Mouse (Mus musculus) kidney, embryonic 15.5 days (tissue): Measurements from ENCODE around the gene Ptpre. TPM values are rescaled to one million over a fixed set of nuclear protein-coding genes. Genes with fewer than 3 reads are reported as not detected.
"Not testable (repeated sequence)": the region's sequence is repeated elsewhere in the genome, so short reads cannot be mapped to it uniquely, and the experiment has no call there.

Source experiments
- ATAC-seq: fragments of 200-750 bp; cut with Nextera tagmentation; replicated peaks from 2 replicates; pipeline ENCODE4 v1.8.0; 2017; ENCODE audit warnings: moderate TSS enrichment; ENCODE audit not compliant: low FRiP score
- H3K27ac ChIP-seq: fragments of 300-500 bp; sonication (generic); 2 replicates; pipeline ENCODE4 v1.5.1; 2015; ENCODE audit warnings: mild to moderate bottlenecking, inconsistent platforms
- H3K27me3 ChIP-seq: fragments of 300-500 bp; sonication (generic); 2 replicates; pipeline ENCODE4 v1.6.1; 2015; ENCODE audit warnings: inconsistent platforms
- H3K36me3 ChIP-seq: fragments of 300-500 bp; sonication (generic); 2 replicates; pipeline ENCODE4 v1.6.1; 2015; ENCODE audit warnings: inconsistent platforms
- H3K4me1 ChIP-seq: fragments of 300-500 bp; sonication (generic); 2 replicates; pipeline ENCODE4 v1.6.1; 2015; ENCODE audit warnings: inconsistent platforms
- H3K4me2 ChIP-seq: fragments of 300-500 bp; sonication (generic); 2 replicates; pipeline ENCODE4 v1.6.1; 2015; ENCODE audit warnings: moderate library complexity, mild to moderate bottlenecking, inconsistent platforms
- H3K4me3 ChIP-seq: fragments of 300-500 bp; sonication (generic); replicated peaks from 2 replicates; pipeline ENCODE4 v1.5.1; 2015; ENCODE audit warnings: mild to moderate bottlenecking, inconsistent platforms
- H3K9ac ChIP-seq: fragments of 300-500 bp; sonication (generic); 2 replicates; pipeline ENCODE4 v1.6.1; 2015; ENCODE audit warnings: mild to moderate bottlenecking, inconsistent platforms
- H3K9me3 ChIP-seq: fragments of 300-500 bp; sonication (generic); replicated peaks from 2 replicates; pipeline ENCODE4 v1.6.1; 2016; ENCODE audit warnings: inconsistent platforms
- WGBS: fragments of 180-500 bp; shearing (Covaris S2); methylation state at CpG from one replicate; pipeline ENCODE4 v1.1.7; 2015; ENCODE audit warnings: mixed read lengths; 5-methylcytosine and 5-hydroxymethylcytosine counted together
- polyA plus RNA-seq: library from polyadenylated mRNA; unstranded; fragments of >200 nt; fragmentation: Nextera tagmentation; extraction: Ambion mirVana; gene quantifications from 2 replicates; pipeline ENCODE4 v1.2.1, GENCODE M21; 2015

Ptpre gene
- polyA plus RNA-seq, 1 experiment from 2014 or later: 1.6 TPM

GRCm38 (mm10) chr7:135658150-135658549 is 120.9 kb downstream of the Ptpre start:
- no peak overlapping the region for H3K27ac ChIP-seq
- H3K4me3 ChIP-seq: no peak overlapping the region
- 88% methylated on average over 7 of the region's 7 CpGs for WGBS
- H3K9ac ChIP-seq: no peak overlapping the region
- H3K4me1 ChIP-seq: no peaks in the 10 kb centered on the region
- no peaks in the 10 kb centered on the region for H3K9me3 ChIP-seq
- no peaks in the 10 kb centered on the region for H3K27me3 ChIP-seq
- no peak for ATAC-seq
- no peaks in the 10 kb centered on the region for H3K36me3 ChIP-seq
- no peak overlapping the region for H3K4me2 ChIP-seq

- no peaks in the 10 kb centered on the region for H3K27me3 ChIP-seq
- H3K9me3 ChIP-seq: no peaks in the 10 kb centered on the region
- no peaks in the 10 kb centered on the region for H3K4me1 ChIP-seq
- no peaks in the 10 kb centered on the region for H3K36me3 ChIP-seq
- WGBS: 75% methylated on average over 5 of the region's 5 CpGs
- H3K4me2 ChIP-seq: no peak overlapping the region
- H3K27ac ChIP-seq: no peak overlapping the region
- ATAC-seq: no peak
- no peak overlapping the region for H3K4me3 ChIP-seq
- no peak overlapping the region for H3K9ac ChIP-seq
These were observed 122.1 kb downstream of the Ptpre start for GRCm38 (mm10) chr7:135659314-135659935.

- Histone ChIP-seq H3K4me1 (no peaks in the 10 kb centered on the region), H3K27me3 (no peaks in the 10 kb centered on the region), H3K36me3 (no peaks in the 10 kb centered on the region), H3K27ac (no peak overlapping the region), H3K4me2 (no peak overlapping the region), H3K9me3 (no peaks in the 10 kb centered on the region), H3K9ac (no peak overlapping the region), H3K4me3 (no peak overlapping the region)
- no peak for ATAC-seq
These were observed 123.0 kb downstream of the Ptpre start for GRCm38 (mm10) chr7:135660314-135660713.

- H3K4me2 ChIP-seq: no peak overlapping the region
- H3K36me3 ChIP-seq: no peaks in the 10 kb centered on the region
- H3K4me3 ChIP-seq: no peak overlapping the region
- H3K9ac ChIP-seq: no peak overlapping the region
- no peak overlapping the region for H3K27ac ChIP-seq
- H3K4me1 ChIP-seq: no peaks in the 10 kb centered on the region
- no peaks in the 10 kb centered on the region for H3K27me3 ChIP-seq
- WGBS: 81% methylated on average over 7 of the region's 7 CpGs
- H3K9me3 ChIP-seq: no peaks in the 10 kb centered on the region
- ATAC-seq: no peak
These were observed 126.9 kb downstream of the Ptpre start for GRCm38 (mm10) chr7:135664211-135664610.

GRCm38 (mm10) chr7:135666314-135666713 is 129.0 kb downstream of the Ptpre start:
- 91% methylated on average over 2 of the region's 2 CpGs for WGBS
- Histone ChIP-seq H3K36me3 (no peaks in the 10 kb centered on the region), H3K27ac (no peak overlapping the region), H3K4me2 (no peak overlapping the region), H3K4me3 (no peak overlapping the region), H3K9ac (no peak overlapping the region), H3K9me3 (no peaks in the 10 kb centered on the region), H3K4me1 (no peaks in the 10 kb centered on the region), H3K27me3 (no peaks in the 10 kb centered on the region)
- ATAC-seq: no peak

- WGBS: 35% methylated on average over 16 of the region's 16 CpGs
- H3K9me3 ChIP-seq: no peaks in the 10 kb centered on the region
- ATAC-seq: 0 out of 2 replicates have a peak, but pooled peaks have one; percentile 52
- no peak overlapping the region for H3K4me3 ChIP-seq
- no peaks in the 10 kb centered on the region for H3K4me1 ChIP-seq
- H3K27ac ChIP-seq: no peak overlapping the region
- no peaks in the 10 kb centered on the region for H3K27me3 ChIP-seq
- H3K9ac ChIP-seq: no peak overlapping the region
- H3K4me2 ChIP-seq: no peak overlapping the region
- no peaks in the 10 kb centered on the region for H3K36me3 ChIP-seq
These were observed 131.8 kb downstream of the Ptpre start for GRCm38 (mm10) chr7:135668852-135669739.

- 47% methylated on average over 3 of the region's 3 CpGs for WGBS
- no peak overlapping the region for H3K4me2 ChIP-seq
- H3K27ac ChIP-seq: no peak overlapping the region
- no peaks in the 10 kb centered on the region for H3K27me3 ChIP-seq
- H3K9ac ChIP-seq: no peak overlapping the region
- no peaks in the 10 kb centered on the region for H3K36me3 ChIP-seq
- ATAC-seq: no peak
- H3K4me3 ChIP-seq: no peak overlapping the region
- H3K9me3 ChIP-seq: no peaks in the 10 kb centered on the region
- no peaks in the 10 kb centered on the region for H3K4me1 ChIP-seq
These were observed 136.3 kb downstream of the Ptpre start for GRCm38 (mm10) chr7:135673576-135673975.

- Histone ChIP-seq H3K4me3 (no peak overlapping the region), H3K9me3 (no peaks in the 10 kb centered on the region), H3K4me1 (no peaks in the 10 kb centered on the region), H3K4me2 (no peak overlapping the region), H3K36me3 (no peaks in the 10 kb centered on the region), H3K27me3 (no peaks in the 10 kb centered on the region), H3K9ac (no peak overlapping the region), H3K27ac (no peak overlapping the region)
- no peak for ATAC-seq
- 86% methylated on average over 8 of the region's 8 CpGs for WGBS
These were observed 139.4 kb downstream of the Ptpre start for GRCm38 (mm10) chr7:135676722-135677121.

- no peaks in the 10 kb centered on the region for H3K27me3 ChIP-seq
- 77% methylated on average over 5 of the region's 5 CpGs for WGBS
- H3K9ac ChIP-seq: no peak overlapping the region
- H3K4me2 ChIP-seq: no peak overlapping the region
- no peak for ATAC-seq
- no peaks in the 10 kb centered on the region for H3K9me3 ChIP-seq
- H3K4me1 ChIP-seq: no peaks in the 10 kb centered on the region
- H3K36me3 ChIP-seq: peaks cover 6% of the 10 kb centered on the region
- H3K4me3 ChIP-seq: no peak overlapping the region
- no peak overlapping the region for H3K27ac ChIP-seq
These were observed 143.1 kb downstream of the Ptpre start for GRCm38 (mm10) chr7:135680334-135680733.

- not testable (repeated sequence) for H3K4me1 ChIP-seq, H3K27me3 ChIP-seq, H3K4me2 ChIP-seq, H3K27ac ChIP-seq, H3K4me3 ChIP-seq, ATAC-seq, H3K9ac ChIP-seq, H3K9me3 ChIP-seq
- 72% methylated on average over 4 of the region's 4 CpGs for WGBS
- H3K36me3 ChIP-seq: peaks cover 43% of the 10 kb centered on the region
These were observed 146.8 kb downstream of the Ptpre start for GRCm38 (mm10) chr7:135684098-135684497.

GRCm38 (mm10) chr7:135684938-135685337 is 147.7 kb downstream of the Ptpre start:
- ATAC-seq: no peak
- Histone ChIP-seq H3K4me2 (no peak overlapping the region), H3K27ac (0 out of 2 replicates have a peak overlapping the region, but pooled peaks have one; percentile 27), H3K9me3 (no peaks in the 10 kb centered on the region), H3K4me1 (no peaks in the 10 kb centered on the region), H3K9ac (no peak overlapping the region), H3K27me3 (no peaks in the 10 kb centered on the region), H3K4me3 (no peak overlapping the region), H3K36me3 (peaks cover 51% of the 10 kb centered on the region)
- 85% methylated on average over 7 of the region's 7 CpGs for WGBS

- no peak overlapping the region for H3K4me2 ChIP-seq
- no peak overlapping the region for H3K9ac ChIP-seq
- peaks cover 94% of the 10 kb centered on the region for H3K36me3 ChIP-seq
- H3K4me3 ChIP-seq: no peak overlapping the region
- no peaks in the 10 kb centered on the region for H3K9me3 ChIP-seq
- H3K4me1 ChIP-seq: no peaks in the 10 kb centered on the region
- H3K27me3 ChIP-seq: no peaks in the 10 kb centered on the region
- ATAC-seq: no peak
- no peak overlapping the region for H3K27ac ChIP-seq
- WGBS: 94% methylated on average over 7 of the region's 7 CpGs
These were observed 152.1 kb downstream of the Ptpre start for GRCm38 (mm10) chr7:135689396-135689795.
